Mouse (Mus musculus): ENCODE measurements around the gene Adgrl3.

- TF ChIP-seq MAX (IDR thresholded peaks at IDR 0.05) (no peak), CTCF (IDR thresholded peaks at IDR 0.05; ENCODE audit: control insufficient read depth, insufficient read depth, insufficient read length) (no peak), CEBPB (IDR thresholded peaks at IDR 0.05; ENCODE audit: low read depth) (no peak), FOSL1 (IDR thresholded peaks at IDR 0.05; ENCODE audit: insufficient read depth, low read length, poor library complexity, severe bottlenecking) (no peak), USF1 (IDR thresholded peaks at IDR 0.05; ENCODE audit: low read depth) (no peak)
Observed at GRCm38 (mm10) chr5:81442150-81442549, 422.2 kb downstream of the Adgrl3 start.
